Mouse (Mus musculus): Measurements from ENCODE around the gene F8. TPM values are rescaled to one million over a fixed set of nuclear protein-coding genes. Genes with fewer than 3 reads are reported as not detected.
A peak's percentile ranks its signal among the peaks of the same experiment; 100 is the strongest.

Gene F8
- 0.44 and 1.1 TPM in 2 replicates for total RNA-seq (2015)
- total RNA-seq (2017) = 0.37 and 0.78 TPM in 2 replicates

- peak; percentile 99 for ATAC-seq (replicated peaks; ENCODE audit: poor library complexity)
Observed at GRCm38 (mm10) chrX:75382195-75382771, at the start of gene F8, which contains the start of gene Fundc2. TSS of gene F8 (minus strand) at chrX:75382615. TSS of gene Fundc2 (plus strand) at chrX:75382399.

- ATAC-seq (replicated peaks; ENCODE audit: poor library complexity) = peak; percentile 98
Observed at GRCm38 (mm10) chrX:75415936-75416785, 33.7 kb upstream of the F8 start, which contains the start of the genes Cmc4, Mtcp1 and Brcc3. TSS of gene Cmc4 (minus strand) at chrX:75416584. TSS of gene Mtcp1 (minus strand) at chrX:75416588. TSS of gene Brcc3 (plus strand) at chrX:75416628.

GRCm38 (mm10) chrX:75409711-75410110 lies 27.3 kb upstream of the F8 start:
- ATAC-seq (replicated peaks; ENCODE audit: poor library complexity) = no peak

GRCm38 (mm10) chrX:75403350-75403749 lies 20.9 kb upstream of the F8 start:
- ATAC-seq (replicated peaks; ENCODE audit: poor library complexity) = no peak

GRCm38 (mm10) chrX:75402668-75403067 lies 20.3 kb upstream of the F8 start:
- ATAC-seq (replicated peaks; ENCODE audit: poor library complexity) = peak; percentile 92

- no peak for ATAC-seq (replicated peaks; ENCODE audit: poor library complexity)
Observed at GRCm38 (mm10) chrX:75399471-75399870, 17.1 kb upstream of the F8 start.

- no peak for ATAC-seq (replicated peaks; ENCODE audit: poor library complexity)
Observed at GRCm38 (mm10) chrX:75381699-75382098, 716 bp downstream of the F8 start.

- no peak for ATAC-seq (replicated peaks; ENCODE audit: poor library complexity)
Observed at GRCm38 (mm10) chrX:75381176-75381575, 1.2 kb downstream of the F8 start.

- peak; percentile 91 for ATAC-seq (replicated peaks; ENCODE audit: poor library complexity)
Observed at GRCm38 (mm10) chrX:75376815-75377214, 5.6 kb downstream of the F8 start.

GRCm38 (mm10) chrX:75372666-75373425 lies 9.6 kb downstream of the F8 start:
- ATAC-seq (replicated peaks; ENCODE audit: poor library complexity) = no peak

- peak; percentile 55; the same call in 1 of the 2 replicates for ATAC-seq (replicated peaks; ENCODE audit: poor library complexity)
Observed at GRCm38 (mm10) chrX:75370197-75370596, 12.2 kb downstream of the F8 start.

- no peak for ATAC-seq (replicated peaks; ENCODE audit: poor library complexity)
Observed at GRCm38 (mm10) chrX:75323556-75323955, 58.9 kb downstream of the F8 start.

GRCm38 (mm10) chrX:75271676-75272075 lies 110.7 kb downstream of the F8 start:
- ATAC-seq (replicated peaks; ENCODE audit: poor library complexity) = peak; percentile 71

GRCm38 (mm10) chrX:75233603-75234376 lies 148.6 kb downstream of the F8 start:
- ATAC-seq (replicated peaks; ENCODE audit: poor library complexity) = peak; percentile 46

GRCm38 (mm10) chrX:75231456-75231855 lies 151.0 kb downstream of the F8 start:
- ATAC-seq (replicated peaks; ENCODE audit: poor library complexity) = no peak

GRCm38 (mm10) chrX:75163670-75164069 lies 218.7 kb downstream of the F8 start, which contains the start of gene Smim9:
TSS of gene Smim9 (minus strand) at chrX:75163770.
- ATAC-seq (replicated peaks; ENCODE audit: poor library complexity) = no peak

GRCm38 (mm10) chrX:75155576-75156243 lies 226.7 kb downstream of the F8 start:
- ATAC-seq (replicated peaks; ENCODE audit: poor library complexity) = peak; percentile 93

GRCm38 (mm10) chrX:75152249-75152648 lies 230.2 kb downstream of the F8 start:
- ATAC-seq (replicated peaks; ENCODE audit: poor library complexity) = no peak

- ATAC-seq (replicated peaks; ENCODE audit: poor library complexity) = no peak
Observed at GRCm38 (mm10) chrX:75150304-75150703, 232.1 kb downstream of the F8 start.

GRCm38 (mm10) chrX:75148414-75148813 lies 234.0 kb downstream of the F8 start:
- no peak for ATAC-seq (replicated peaks; ENCODE audit: poor library complexity)

Data from megakaryocyte progenitor cell, adult 5-6 weeks (primary cell).